In the genomic region with DNA sequence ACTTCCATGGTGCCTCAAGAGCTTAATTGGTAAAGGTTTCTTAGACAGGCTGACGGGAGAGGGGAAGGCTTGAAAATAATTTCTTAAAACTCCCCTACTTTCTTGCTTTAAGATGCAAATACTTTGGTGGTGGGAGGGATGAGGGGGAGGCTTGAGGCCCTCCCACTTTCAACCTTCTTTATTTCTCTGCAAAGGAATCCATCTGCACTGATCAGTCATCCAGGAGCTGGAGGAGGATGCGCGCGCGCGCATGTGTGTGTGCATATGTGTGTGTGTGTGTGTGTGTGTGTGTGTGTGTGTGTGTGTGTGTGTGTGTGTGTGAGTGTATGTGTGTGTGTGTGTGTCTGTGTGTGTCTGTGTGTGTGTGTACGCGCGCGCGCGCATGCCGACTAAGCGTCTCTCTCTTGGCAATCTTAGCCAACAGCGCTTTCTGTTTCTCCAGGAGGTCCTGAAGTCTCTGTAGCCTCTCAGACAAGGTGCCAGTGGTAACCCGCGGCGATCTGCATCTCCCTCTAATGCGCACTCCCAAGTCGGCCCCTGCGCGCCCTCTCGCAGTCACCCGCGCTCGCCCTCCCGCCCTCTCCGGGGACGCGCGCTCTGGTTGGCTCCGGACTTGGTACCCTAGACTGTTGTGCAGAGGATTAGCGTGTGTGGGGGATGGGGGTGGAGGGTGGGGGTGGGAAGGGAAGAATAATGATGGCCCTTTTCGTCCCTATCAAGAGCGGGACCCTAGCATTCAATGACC, we compare ENCODE assay signal across 8 mouse cellular contexts. TPM values are rescaled to one million over a fixed set of nuclear protein-coding genes. Genes with fewer than 3 reads are reported as not detected.
A peak's percentile ranks its signal among the peaks of the same experiment; 100 is the strongest.
DNase-seq lines count a peak whose midpoint lies in the region; ATAC-seq lines count a peak whose summit lies in the region.

A gene (plus strand): TSS at position 368 of the 745 bp plus-strand sequence.

- ATAC-seq in lung, embryonic 16.5 days (ENCODE audit: low read depth), result 0 out of 2 replicates have a peak, but pooled peaks have one; percentile 26
- ATAC-seq in intestine, embryonic 14.5 days (replicated peaks; ENCODE audit: low FRiP score, low TSS enrichment, low read depth), result peak; percentile 76
- no peak for ATAC-seq in liver, embryonic 11.5 days (replicated peaks; ENCODE audit: low FRiP score)

- H3K36me3 ChIP-seq in lung, embryonic 16.5 days (ENCODE audit: control insufficient read depth, insufficient read depth, low read length), result no peaks in the 10 kb centered on the region
- H3K36me3 ChIP-seq in embryonic facial prominence, embryonic 10.5 days (replicated peaks), result no peaks in the 10 kb centered on the region
- H3K36me3 ChIP-seq in intestine, embryonic 14.5 days (ENCODE audit: control insufficient read depth, insufficient read depth, low read length), result no peaks in the 10 kb centered on the region
- no peaks in the 10 kb centered on the region for H3K36me3 ChIP-seq in liver, embryonic 11.5 days (ENCODE audit: control insufficient read depth, insufficient read depth, low read length)

- peak within 1 kb of the TSS; percentile 48 for H3K4me3 ChIP-seq in lung, embryonic 16.5 days (ENCODE audit: low read length)
- H3K4me3 ChIP-seq in embryonic facial prominence, embryonic 10.5 days, result peak within 1 kb of the TSS; percentile 70
- peak within 1 kb of the TSS; percentile 53 for H3K4me3 ChIP-seq in intestine, embryonic 14.5 days (ENCODE audit: low read depth, low read length)
- peak within 1 kb of the TSS; percentile 44 for H3K4me3 ChIP-seq in liver, embryonic 11.5 days (ENCODE audit: low read depth, low read length)

- 1% methylated on average over 35 of the region's 35 CpGs for WGBS in lung, embryonic 16.5 days
- 1% methylated on average over 35 of the region's 35 CpGs for WGBS in embryonic facial prominence, embryonic 10.5 days
- 2% methylated on average over 35 of the region's 35 CpGs for WGBS in intestine, embryonic 14.5 days
- 3% methylated on average over 35 of the region's 35 CpGs for WGBS in liver, embryonic 11.5 days

- H3K4me1 ChIP-seq in lung, embryonic 16.5 days (replicated peaks; ENCODE audit: control insufficient read depth, insufficient read depth, low read length), result no peaks in the 10 kb centered on the region
- H3K4me1 ChIP-seq in embryonic facial prominence, embryonic 10.5 days, result peaks cover 8% of the 10 kb centered on the region; the same call in 1 of the 2 replicates
- no peaks in the 10 kb centered on the region; the same call in 1 of the 2 replicates for H3K4me1 ChIP-seq in intestine, embryonic 14.5 days (replicated peaks; ENCODE audit: control insufficient read depth, insufficient read depth, low read length)
- no peaks in the 10 kb centered on the region for H3K4me1 ChIP-seq in liver, embryonic 11.5 days (replicated peaks; ENCODE audit: control insufficient read depth, insufficient read depth, low read length)

- H3K27me3 ChIP-seq in lung, embryonic 16.5 days (ENCODE audit: control insufficient read depth, insufficient read depth, low read depth, low read length), result peaks cover 9% of the 10 kb centered on the region
- peaks cover 30% of the 10 kb centered on the region for H3K27me3 ChIP-seq in embryonic facial prominence, embryonic 10.5 days (replicated peaks; ENCODE audit: low read depth, poor library complexity, severe bottlenecking)
- H3K27me3 ChIP-seq in intestine, embryonic 14.5 days (replicated peaks; ENCODE audit: control insufficient read depth, insufficient read depth, low read length), result peaks cover 18% of the 10 kb centered on the region
- H3K27me3 ChIP-seq in liver, embryonic 11.5 days (replicated peaks; ENCODE audit: control insufficient read depth, insufficient read depth, low read length), result peaks cover 12% of the 10 kb centered on the region

- H3K27ac ChIP-seq in lung, embryonic 16.5 days (ENCODE audit: low read length), result no peak within 1 kb of the TSS
- H3K27ac ChIP-seq in embryonic facial prominence, embryonic 10.5 days (replicated peaks), result peak within 1 kb of the TSS; percentile 51
- H3K27ac ChIP-seq in intestine, embryonic 14.5 days (ENCODE audit: low read depth), result no peak within 1 kb of the TSS
- H3K27ac ChIP-seq in liver, embryonic 11.5 days (ENCODE audit: low read depth, low read length), result no peak within 1 kb of the TSS

- H3K9me3 ChIP-seq in lung, embryonic 16.5 days (ENCODE audit: control insufficient read depth, low read length), result no peaks in the 10 kb centered on the region
- no peaks in the 10 kb centered on the region for H3K9me3 ChIP-seq in embryonic facial prominence, embryonic 10.5 days
- no peaks in the 10 kb centered on the region for H3K9me3 ChIP-seq in intestine, embryonic 14.5 days (ENCODE audit: control insufficient read depth, low read length)
- H3K9me3 ChIP-seq in liver, embryonic 11.5 days (ENCODE audit: control insufficient read depth, low read length), result no peaks in the 10 kb centered on the region

- H3K4me2 ChIP-seq in lung, embryonic 16.5 days (ENCODE audit: low read depth, low read length), result peak within 1 kb of the TSS; percentile 60
- peak within 1 kb of the TSS; percentile 82 for H3K4me2 ChIP-seq in intestine, embryonic 14.5 days (ENCODE audit: low read length)
- H3K4me2 ChIP-seq in liver, embryonic 11.5 days, result peak within 1 kb of the TSS; percentile 70

- no peak within 1 kb of the TSS; the same call in 1 of the 2 replicates for H3K9ac ChIP-seq in lung, embryonic 16.5 days (ENCODE audit: low read length)
- no peak within 1 kb of the TSS for H3K9ac ChIP-seq in intestine, embryonic 14.5 days (ENCODE audit: low read length)
- no peak within 1 kb of the TSS for H3K9ac ChIP-seq in liver, embryonic 11.5 days (ENCODE audit: low read depth, low read length)

- DNase-seq in lung, postnatal 14 days, result no peak
- DNase-seq in embryonic facial prominence, embryonic 10.5 days (ENCODE audit: low spot score), result peak; percentile 73
- peak; percentile 70 for DNase-seq in intestine, embryonic 14.5 days (ENCODE audit: low spot score)
- peak; percentile 34 for DNase-seq in liver, embryonic 11.5 days (ENCODE audit: low spot score)
- DNase-seq in right cerebral cortex, postnatal 25 days, result peak; percentile 66
- DNase-seq in spleen, adult 18-20 months, result no peak
- DNase-seq in thymus, postnatal 36 days, result no peak

RNA-seq across cellular contexts. Expression of the gene that starts here (rescaled TPM):
- polyA plus RNA-seq in lung, embryonic 16.5 days (2015; fragmentation: Nextera tagmentation; extraction: Ambion mirVana), result 0.43 TPM in 1 of 2 replicates, not detected in the other
- polyA plus RNA-seq in embryonic facial prominence, embryonic 10.5 days (2016; fragmentation: Nextera tagmentation; extraction: Ambion mirVana), result 0.87 and 1.0 TPM in 2 replicates
- polyA plus RNA-seq in intestine, embryonic 14.5 days (2014; fragmentation: Nextera tagmentation; extraction: Ambion mirVana), result 0.51 and 0.89 TPM in 2 replicates
- 0.18 TPM in 1 of 2 replicates, not detected in the other for polyA plus RNA-seq in liver, embryonic 11.5 days (2014; fragmentation: Nextera tagmentation; extraction: Ambion mirVana)

Comparison
In these comparisons a context has a peak if more than half of its experiments do, and no peak if none do; other contexts are left out.
1. Peak in ATAC-seq, H3K4me3 ChIP-seq and H3K4me2 ChIP-seq in lung, embryonic 16.5 days; RNA of the gene not detected or under 1 TPM.
2. Peak in DNase-seq, ATAC-seq, H3K4me3 ChIP-seq and H3K4me2 ChIP-seq in intestine, embryonic 14.5 days; RNA of the gene not detected or under 1 TPM.
3. Peak in DNase-seq, H3K4me3 ChIP-seq and H3K4me2 ChIP-seq in liver, embryonic 11.5 days; RNA of the gene not detected or under 1 TPM.
4. DNase-seq: peak in embryonic facial prominence, embryonic 10.5 days (single experiment) and right cerebral cortex, postnatal 25 days (single experiment); none in lung, postnatal 14 days (single experiment), spleen, adult 18-20 months (0 of 2) and thymus, postnatal 36 days (0 of 2).
5. Peak in every context shown above with its lines, with median percentiles within 50 percentile points of each other: H3K4me2 ChIP-seq and H3K4me3 ChIP-seq.